Mouse (Mus musculus) liver, embryonic 16.5 days (tissue): ENCODE results near the gene Gm20708. TPM values are rescaled to one million over a fixed set of nuclear protein-coding genes. Genes with fewer than 3 reads are reported as not detected.
A peak's percentile ranks its signal among the peaks of the same experiment; 100 is the strongest.

ENCODE experiments used
- ATAC-seq: fragments of 200-750 bp; cut with Nextera tagmentation; 2 replicates; pipeline ENCODE4 v1.8.0; 2017; ENCODE audit warnings: low read depth, mild to moderate bottlenecking, moderate number of reproducible peaks, moderate library complexity
- H3K27ac ChIP-seq: fragments of 300-500 bp; sonication (generic); 2 replicates; pipeline ENCODE4 v1.5.1; 2014; ENCODE audit warnings: mild to moderate bottlenecking, low read length
- H3K27me3 ChIP-seq: fragments of 300-500 bp; sonication (generic); 2 replicates; pipeline ENCODE4 v1.6.1; 2014; ENCODE audit warnings: low read depth, low read length, mixed read lengths; ENCODE audit not compliant: control insufficient read depth, insufficient read depth
- H3K36me3 ChIP-seq: fragments of 300-500 bp; sonication (generic); 2 replicates; pipeline ENCODE4 v1.6.1; 2014; ENCODE audit warnings: mild to moderate bottlenecking; ENCODE audit not compliant: control insufficient read depth, insufficient read depth
- H3K4me1 ChIP-seq: fragments of 300-500 bp; sonication (generic); 2 replicates; pipeline ENCODE4 v1.6.1; 2014; ENCODE audit warnings: low read depth, low read length, mixed read lengths; ENCODE audit not compliant: control insufficient read depth
- H3K4me2 ChIP-seq: fragments of 300-500 bp; sonication (generic); 2 replicates; pipeline ENCODE4 v1.6.1; 2014; ENCODE audit warnings: low read depth, low read length, mixed read lengths
- H3K4me3 ChIP-seq: fragments of 300-500 bp; sonication (generic); 2 replicates; pipeline ENCODE4 v1.5.1; 2014; ENCODE audit warnings: low read depth, mild to moderate bottlenecking, low read length
- H3K9ac ChIP-seq: fragments of 300-500 bp; sonication (generic); 2 replicates; pipeline ENCODE4 v1.6.1; 2014; ENCODE audit warnings: low read depth, low read length
- H3K9me3 ChIP-seq: fragments of 300-500 bp; sonication (generic); replicated peaks from 2 replicates; pipeline ENCODE4 v1.6.1; 2016; ENCODE audit warnings: low read length; ENCODE audit not compliant: control insufficient read depth
- WGBS: fragments of 180-500 bp; shearing (Covaris S2); extraction: QIAGEN DNeasy Blood & Tissue Kit; methylation state at CpG from one replicate; pipeline ENCODE4 v1.1.7; 2014; ENCODE audit not compliant: insufficient replicate concordance; 5-methylcytosine and 5-hydroxymethylcytosine counted together
- polyA plus RNA-seq: library from polyadenylated mRNA; unstranded; fragments of >200 nt; fragmentation: Nextera tagmentation; extraction: Ambion mirVana; gene quantifications from 2 replicates; pipeline ENCODE4 v1.2.1, GENCODE M21; 2015

The Gm20708 gene
- polyA plus RNA-seq, 1 experiment from 2014 or later: 0.38 TPM

- H3K27ac ChIP-seq: no peak overlapping the region
- no peak for ATAC-seq
- WGBS: 96% methylated on average over 7 of the region's 7 CpGs
- H3K4me1 ChIP-seq: no peaks in the 10 kb centered on the region; the same call in none of the 2 replicates
- H3K27me3 ChIP-seq: no peaks in the 10 kb centered on the region
- H3K9ac ChIP-seq: no peak overlapping the region
- no peak overlapping the region for H3K4me3 ChIP-seq
- H3K36me3 ChIP-seq: peaks cover 79% of the 10 kb centered on the region
- no peak overlapping the region for H3K4me2 ChIP-seq
- H3K9me3 ChIP-seq: no peaks in the 10 kb centered on the region
These were observed 39.8 kb upstream of the Gm20708 start for GRCm38 (mm10) chr11:117769683-117770047.

GRCm38 (mm10) chr11:117770407-117770806 is 39.1 kb upstream of the Gm20708 start:
- ATAC-seq: no peak
- 87% methylated on average over 10 of the region's 10 CpGs for WGBS
- no peaks in the 10 kb centered on the region for H3K9me3 ChIP-seq
- H3K4me3 ChIP-seq: no peak overlapping the region
- no peaks in the 10 kb centered on the region for H3K27me3 ChIP-seq
- H3K4me2 ChIP-seq: no peak overlapping the region
- peaks cover 79% of the 10 kb centered on the region for H3K36me3 ChIP-seq
- no peak overlapping the region for H3K27ac ChIP-seq
- no peaks in the 10 kb centered on the region; the same call in none of the 2 replicates for H3K4me1 ChIP-seq
- H3K9ac ChIP-seq: no peak overlapping the region

DNA sequence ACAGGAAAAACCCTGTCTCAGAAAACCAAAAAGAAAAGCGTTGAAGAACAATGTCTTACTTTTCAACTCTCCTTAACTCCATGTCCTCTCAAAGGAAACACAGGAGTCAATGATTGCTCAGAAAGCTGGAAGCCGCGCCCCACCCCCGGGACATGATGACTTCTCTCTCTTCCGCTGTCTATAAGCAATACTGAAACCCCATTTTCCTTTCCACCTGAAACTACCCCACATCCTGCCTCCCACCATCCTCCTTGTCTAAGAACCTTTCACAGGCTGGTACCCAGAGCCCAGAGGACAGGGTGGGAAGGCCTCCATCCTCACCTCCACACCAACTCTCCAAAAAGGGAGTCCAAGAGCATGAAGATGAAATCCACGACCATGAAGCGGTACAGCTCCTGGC is 37.1 kb upstream of the Gm20708 start:
- Histone ChIP-seq H3K4me2 (no peak overlapping the region), H3K36me3 (peaks cover 78% of the 10 kb centered on the region), H3K27ac (no peak overlapping the region), H3K4me3 (no peak overlapping the region), H3K4me1 (peaks cover 4% of the 10 kb centered on the region), H3K9ac (no peak overlapping the region), H3K9me3 (no peaks in the 10 kb centered on the region), H3K27me3 (no peaks in the 10 kb centered on the region)
- ATAC-seq: no peak
- WGBS: 91% methylated on average over 7 of the region's 7 CpGs

GRCm38 (mm10) chr11:117774925-117775324 is 34.5 kb upstream of the Gm20708 start:
- Histone ChIP-seq H3K27ac (no peak overlapping the region), H3K4me1 (peaks cover 19% of the 10 kb centered on the region), H3K4me3 (no peak overlapping the region), H3K4me2 (no peak overlapping the region), H3K27me3 (no peaks in the 10 kb centered on the region), H3K9me3 (no peaks in the 10 kb centered on the region), H3K9ac (no peak overlapping the region), H3K36me3 (peaks cover 77% of the 10 kb centered on the region)
- ATAC-seq: no peak
- WGBS: 91% methylated on average over 10 of the region's 10 CpGs

DNA sequence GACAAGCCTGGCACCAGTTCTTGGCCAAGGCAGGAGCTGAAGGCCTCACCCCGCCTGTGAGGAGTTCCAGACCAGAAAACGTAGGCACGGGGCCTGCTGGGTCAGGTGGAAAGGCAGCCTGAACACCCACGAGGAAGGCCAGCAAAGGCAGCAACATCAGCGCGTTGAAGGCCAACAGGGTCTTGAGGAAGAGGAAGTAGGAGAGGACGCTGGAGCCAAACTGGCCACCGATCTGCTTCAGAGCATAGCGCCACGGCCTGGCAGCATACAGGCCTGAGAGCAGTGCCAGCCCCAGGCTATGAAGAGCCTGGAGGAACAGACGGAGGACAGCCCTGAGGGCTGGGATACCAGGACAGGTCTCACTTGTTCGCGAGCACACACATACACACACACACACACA is 33.9 kb upstream of the Gm20708 start:
- Histone ChIP-seq H3K4me1 (peaks cover 19% of the 10 kb centered on the region), H3K4me2 (no peak overlapping the region), H3K9me3 (no peaks in the 10 kb centered on the region), H3K9ac (no peak overlapping the region), H3K4me3 (no peak overlapping the region), H3K27me3 (no peaks in the 10 kb centered on the region), H3K27ac (peak overlapping the region; percentile 20; the same call in 1 of the 2 replicates), H3K36me3 (peaks cover 71% of the 10 kb centered on the region)
- WGBS: 76% methylated on average over 13 of the region's 13 CpGs
- no peak for ATAC-seq

GRCm38 (mm10) chr11:117776085-117776792 is 33.2 kb upstream of the Gm20708 start:
- Histone ChIP-seq H3K9me3 (no peaks in the 10 kb centered on the region), H3K4me2 (no peak overlapping the region), H3K36me3 (peaks cover 67% of the 10 kb centered on the region), H3K27ac (no peak overlapping the region), H3K27me3 (no peaks in the 10 kb centered on the region), H3K4me3 (no peak overlapping the region), H3K9ac (no peak overlapping the region), H3K4me1 (peaks cover 22% of the 10 kb centered on the region)
- 91% methylated on average over 14 of the region's 14 CpGs for WGBS
- ATAC-seq: no peak

DNA sequence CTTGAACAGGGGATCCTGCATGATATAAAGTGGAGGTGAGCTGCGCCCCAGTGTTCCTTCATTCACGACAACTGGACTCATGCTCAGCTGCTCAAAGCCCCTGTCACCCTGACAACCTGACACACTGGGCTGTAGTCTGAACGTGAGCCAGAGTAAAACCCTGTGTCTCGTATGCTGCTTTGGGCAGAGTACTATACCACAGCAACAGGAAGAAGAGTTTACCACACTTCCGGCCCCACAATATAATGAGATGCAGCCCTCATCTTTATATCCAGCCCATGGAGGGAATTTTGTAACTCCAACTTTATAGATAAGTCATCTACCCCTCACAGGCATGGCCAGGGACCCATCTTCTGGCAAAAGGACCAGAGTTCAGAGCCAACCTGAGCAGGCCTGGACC is 32.4 kb upstream of the Gm20708 start:
- Histone ChIP-seq H3K36me3 (peaks cover 62% of the 10 kb centered on the region), H3K27me3 (no peaks in the 10 kb centered on the region), H3K9me3 (no peaks in the 10 kb centered on the region), H3K4me2 (no peak overlapping the region; the same call in 1 of the 2 replicates), H3K4me3 (no peak overlapping the region), H3K9ac (no peak overlapping the region), H3K4me1 (peaks cover 26% of the 10 kb centered on the region), H3K27ac (peak overlapping the region; percentile 59; the same call in 1 of the 2 replicates)
- ATAC-seq: no peak
- WGBS: 67% methylated on average over 5 of the region's 5 CpGs

DNA sequence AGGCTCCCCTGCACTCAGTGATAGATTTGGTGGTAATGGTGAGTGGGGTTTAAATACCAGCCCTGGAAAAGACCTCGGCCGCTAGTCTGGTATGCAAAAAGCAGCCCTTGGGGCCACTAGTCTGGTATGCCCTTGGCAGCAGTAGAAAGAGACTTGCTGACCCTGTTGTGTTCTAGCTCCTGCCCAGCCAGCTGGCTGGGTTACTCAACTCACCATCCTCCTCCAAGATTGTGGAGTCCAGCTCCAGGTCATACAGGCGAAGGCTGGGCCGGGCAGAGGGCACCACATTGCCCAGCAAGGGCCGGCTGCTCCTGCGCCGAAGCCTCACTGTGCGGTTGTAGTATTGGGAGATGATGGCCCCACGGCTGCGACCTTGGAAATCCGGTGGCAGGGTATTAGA is 31.4 kb upstream of the Gm20708 start:
- Histone ChIP-seq H3K9ac (peak overlapping the region; percentile 95), H3K4me1 (peaks cover 26% of the 10 kb centered on the region), H3K4me3 (peak overlapping the region; percentile 87), H3K9me3 (no peaks in the 10 kb centered on the region), H3K36me3 (peaks cover 53% of the 10 kb centered on the region), H3K27me3 (no peaks in the 10 kb centered on the region), H3K27ac (peak overlapping the region; percentile 45), H3K4me2 (peak overlapping the region; percentile 97)
- 85% methylated on average over 11 of the region's 11 CpGs for WGBS
- no peak for ATAC-seq

DNA sequence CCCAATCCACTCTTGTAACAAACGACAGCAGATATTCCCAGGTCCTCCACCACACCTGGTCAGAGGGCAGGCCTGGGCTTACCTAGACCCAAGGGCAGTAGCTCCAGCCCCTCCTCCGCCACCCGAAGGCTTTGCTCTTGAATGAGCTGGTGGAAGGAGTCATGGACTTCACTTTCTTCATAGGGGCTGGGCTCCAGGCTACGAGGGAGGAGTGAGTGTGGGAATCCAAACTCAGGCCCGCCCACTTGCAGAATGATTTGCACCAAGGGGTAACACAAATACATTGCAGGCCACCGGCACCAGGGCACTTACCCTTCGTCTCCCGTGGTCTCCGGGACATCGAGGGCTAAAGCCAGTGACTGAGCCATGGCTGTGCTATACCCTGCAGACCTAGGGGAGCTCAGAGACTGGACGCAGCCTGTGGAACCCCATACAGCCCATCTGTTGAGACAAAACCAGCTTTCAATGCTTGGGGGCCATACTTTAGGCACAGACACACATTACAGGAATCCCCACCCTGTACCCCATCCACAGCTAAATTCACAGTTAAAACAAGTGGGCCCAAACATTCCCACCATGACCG is 30.5 kb upstream of the Gm20708 start:
- H3K9ac ChIP-seq: peak overlapping the region; percentile 95
- WGBS: 17% methylated on average over 12 of the region's 12 CpGs
- peak overlapping the region; percentile 99 for H3K27ac ChIP-seq
- peaks cover 45% of the 10 kb centered on the region for H3K36me3 ChIP-seq
- no peaks in the 10 kb centered on the region for H3K27me3 ChIP-seq
- H3K9me3 ChIP-seq: no peaks in the 10 kb centered on the region
- no peak for ATAC-seq
- peaks cover 34% of the 10 kb centered on the region for H3K4me1 ChIP-seq
- H3K4me2 ChIP-seq: peak overlapping the region; percentile 97
- H3K4me3 ChIP-seq: peak overlapping the region; percentile 87
